Mouse (Mus musculus) lung, postnatal 0 days (tissue): ENCODE measurements around the gene Ttbk1. TPM values are rescaled to one million over a fixed set of nuclear protein-coding genes. Genes with fewer than 3 reads are reported as not detected.

Experiments
- ATAC-seq: fragments of 200-750 bp; cut with Nextera tagmentation; 2 replicates; pipeline ENCODE4 v1.8.0; 2017; ENCODE audit warnings: moderate library complexity
- DNase-seq: peaks from one replicate; pipeline ENCODE4 v3.0.0-alpha.2; 2016; ENCODE audit warnings: low spot score
- H3K27ac ChIP-seq: fragments of 300-500 bp; sonication (generic); 2 replicates; pipeline ENCODE4 v1.5.1; 2014; ENCODE audit warnings: antibody characterized with exemption, mild to moderate bottlenecking, low read length, mixed read lengths
- H3K27me3 ChIP-seq: fragments of 300-500 bp; sonication (generic); replicated peaks from 2 replicates; pipeline ENCODE4 v1.6.1; 2014; ENCODE audit warnings: low read length, mixed read lengths; ENCODE audit not compliant: insufficient read depth
- H3K36me3 ChIP-seq: fragments of 300-500 bp; sonication (generic); 2 replicates; pipeline ENCODE4 v1.6.1; 2014; ENCODE audit warnings: low read length, mixed read lengths; ENCODE audit not compliant: insufficient read depth
- H3K4me1 ChIP-seq: fragments of 300-500 bp; sonication (generic); 2 replicates; pipeline ENCODE4 v1.6.1; 2014; ENCODE audit warnings: antibody characterized with exemption, low read depth, low read length, mixed read lengths; ENCODE audit not compliant: insufficient read depth
- H3K4me2 ChIP-seq: fragments of 300-500 bp; sonication (generic); replicated peaks from 2 replicates; pipeline ENCODE4 v1.6.1; 2014; ENCODE audit warnings: low read depth, mild to moderate bottlenecking, low read length, moderate library complexity, mixed read lengths
- H3K4me3 ChIP-seq: fragments of 300-500 bp; sonication (generic); 2 replicates; pipeline ENCODE4 v1.5.1; 2014; ENCODE audit warnings: low read depth, low read length
- H3K9ac ChIP-seq: fragments of 300-500 bp; sonication (generic); replicated peaks from 2 replicates; pipeline ENCODE4 v1.6.1; 2014; ENCODE audit warnings: low read depth, mild to moderate bottlenecking
- H3K9me3 ChIP-seq: fragments of 300-500 bp; sonication (generic); 2 replicates; pipeline ENCODE4 v1.6.1; 2016; ENCODE audit warnings: low read length, mixed read lengths
- CTCF ChIP-seq: IDR thresholded peaks from 2 replicates; pipeline ENCODE4 v1.5.1; 2016; ENCODE audit warnings: antibody characterized with exemption, mild to moderate bottlenecking
- EP300 ChIP-seq: IDR thresholded peaks from 2 replicates; pipeline ENCODE4 v1.6.1; 2016; ENCODE audit warnings: antibody characterized with exemption, mild to moderate bottlenecking, control low read depth
- WGBS: fragments of 180-500 bp; shearing (Covaris S2); extraction: QIAGEN DNeasy Blood & Tissue Kit; methylation state at CpG from one replicate; pipeline ENCODE4 v1.1.7; 2014; 5-methylcytosine and 5-hydroxymethylcytosine counted together
- polyA plus RNA-seq: library from polyadenylated mRNA; unstranded; fragments of >200 nt; fragmentation: Nextera tagmentation; extraction: Ambion mirVana; gene quantifications from 2 replicates; pipeline ENCODE4 v1.2.1, GENCODE M21; 2015

The Ttbk1 gene
- polyA plus RNA-seq, 1 experiment from 2014 or later = 0.04 TPM

DNA sequence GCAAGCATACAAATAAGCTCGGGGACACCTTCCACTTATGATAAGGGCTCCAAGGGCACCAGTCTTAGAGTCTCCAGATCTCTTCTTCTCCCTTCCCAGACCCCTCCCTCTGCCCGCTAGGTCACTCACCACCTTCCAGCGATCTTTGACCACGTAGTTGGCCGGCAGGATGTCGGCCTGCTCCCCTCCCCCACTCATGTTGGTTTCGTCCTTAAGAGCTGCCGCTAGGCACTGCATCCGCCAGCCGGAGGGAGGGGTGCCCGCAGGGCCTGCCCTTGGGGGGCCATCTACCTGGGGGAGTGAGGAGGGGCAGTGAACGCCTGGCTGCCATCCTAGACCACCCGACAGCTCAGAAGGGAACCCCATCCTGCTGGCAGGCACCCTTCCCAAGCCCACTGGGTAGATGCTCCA is 3.4 kb downstream of the Ttbk1 start:
- no peak for TF ChIP-seq CTCF
- no peak for TF ChIP-seq EP300
- H3K9ac ChIP-seq = no peak overlapping the region
- H3K9me3 ChIP-seq = no peaks in the 10 kb centered on the region
- DNase-seq (peak; percentile 19), ATAC-seq (peak; percentile 10; the same call in 1 of the 2 replicates)
- no peaks in the 10 kb centered on the region for H3K36me3 ChIP-seq
- H3K4me3 ChIP-seq = no peak overlapping the region
- H3K27me3 ChIP-seq = peaks cover 39% of the 10 kb centered on the region
- H3K27ac ChIP-seq = no peak overlapping the region
- H3K4me1 ChIP-seq = no peaks in the 10 kb centered on the region; the same call in 1 of the 2 replicates
- WGBS = under 1% methylated on average over 13 of the region's 13 CpGs
- peak overlapping the region; percentile 23 for H3K4me2 ChIP-seq

DNA sequence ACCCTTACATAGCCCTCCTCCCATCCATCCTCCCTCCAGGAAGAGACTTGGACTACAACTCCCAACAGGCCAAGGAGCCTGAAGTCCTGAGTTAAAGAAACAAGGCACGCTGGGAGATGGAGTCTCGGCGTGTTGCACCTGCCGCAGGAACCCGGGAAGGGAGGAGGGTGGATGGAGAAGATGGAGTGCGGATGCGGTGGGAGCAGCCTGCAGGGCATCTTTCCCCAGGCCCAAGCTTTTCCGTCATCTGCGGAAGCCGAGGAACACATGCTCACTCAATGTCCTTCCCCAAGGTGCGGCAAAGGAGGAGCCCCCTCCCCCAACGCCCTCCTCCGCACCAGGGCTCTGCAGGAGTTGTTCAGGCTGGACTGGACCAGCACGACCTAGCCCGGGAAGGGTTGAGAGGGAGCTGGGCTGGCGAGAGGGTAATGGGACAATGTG is 3.9 kb downstream of the Ttbk1 start:
- Histone ChIP-seq H3K4me2 (peak overlapping the region; percentile 23), H3K4me3 (no peak overlapping the region), H3K27me3 (peaks cover 39% of the 10 kb centered on the region), H3K27ac (no peak overlapping the region), H3K4me1 (no peaks in the 10 kb centered on the region; the same call in 1 of the 2 replicates), H3K9me3 (no peaks in the 10 kb centered on the region), H3K36me3 (no peaks in the 10 kb centered on the region), H3K9ac (no peak overlapping the region)
- DNase-seq (peak; percentile 28), ATAC-seq (peak; percentile 55)
- WGBS = 3% methylated on average over 16 of the region's 16 CpGs
- TF ChIP-seq EP300 (no peak), CTCF (no peak)

DNA sequence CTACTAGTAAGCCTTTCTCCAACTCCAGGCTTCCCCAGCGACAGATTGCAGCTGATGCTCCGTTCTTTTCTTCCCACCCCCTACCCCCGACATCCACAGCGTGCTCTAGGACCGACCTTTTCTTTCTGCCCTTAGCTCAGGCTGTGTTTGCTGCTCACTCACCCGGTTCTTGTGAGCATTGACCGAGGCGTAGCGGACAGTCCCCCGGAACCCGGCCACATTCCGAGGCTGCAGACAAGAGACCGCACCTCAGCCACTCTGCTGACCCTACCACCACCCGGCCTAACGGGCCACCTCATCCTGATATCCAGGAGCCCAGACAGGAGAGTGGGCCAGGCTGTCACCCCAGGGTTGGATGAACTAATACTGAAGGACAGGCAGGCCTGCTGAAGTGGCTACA is 10.2 kb downstream of the Ttbk1 start:
- ATAC-seq (no peak), DNase-seq (no peak)
- H3K4me3 ChIP-seq = no peak overlapping the region
- H3K9me3 ChIP-seq = no peaks in the 10 kb centered on the region
- H3K27ac ChIP-seq = no peak overlapping the region
- no peak overlapping the region for H3K4me2 ChIP-seq
- H3K27me3 ChIP-seq = no peaks in the 10 kb centered on the region
- no peak for TF ChIP-seq CTCF
- no peak for TF ChIP-seq EP300
- 72% methylated on average over 15 of the region's 15 CpGs for WGBS
- H3K4me1 ChIP-seq = no peaks in the 10 kb centered on the region
- H3K36me3 ChIP-seq = no peaks in the 10 kb centered on the region
- no peak overlapping the region for H3K9ac ChIP-seq

DNA sequence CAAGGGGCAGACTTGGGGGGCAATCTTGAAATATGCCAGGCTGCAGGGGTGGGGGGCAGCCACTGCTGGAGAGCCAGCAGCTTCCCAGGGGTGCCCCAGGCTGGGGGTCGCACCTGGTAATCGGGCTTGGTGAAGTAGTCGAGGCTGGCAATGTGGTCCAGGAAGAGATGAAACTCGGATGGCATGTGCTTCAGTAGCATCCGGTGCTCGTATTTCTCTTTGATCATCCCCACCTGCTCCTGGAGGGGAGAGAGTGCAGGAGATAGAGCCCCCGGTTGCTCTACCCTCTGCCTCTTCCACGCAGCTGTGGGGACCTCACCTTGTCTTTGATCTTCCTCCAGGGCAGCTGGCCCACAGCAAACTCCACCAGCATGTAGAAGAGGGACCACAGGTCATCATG is 10.9 kb downstream of the Ttbk1 start:
- H3K4me3 ChIP-seq = no peak overlapping the region
- no peaks in the 10 kb centered on the region for H3K4me1 ChIP-seq
- no peak overlapping the region for H3K4me2 ChIP-seq
- TF ChIP-seq CTCF (no peak), EP300 (no peak)
- ATAC-seq (no peak), DNase-seq (no peak)
- no peaks in the 10 kb centered on the region for H3K9me3 ChIP-seq
- H3K27me3 ChIP-seq = no peaks in the 10 kb centered on the region
- no peak overlapping the region for H3K27ac ChIP-seq
- H3K9ac ChIP-seq = no peak overlapping the region
- H3K36me3 ChIP-seq = no peaks in the 10 kb centered on the region
- WGBS = 47% methylated on average over 8 of the region's 8 CpGs

DNA sequence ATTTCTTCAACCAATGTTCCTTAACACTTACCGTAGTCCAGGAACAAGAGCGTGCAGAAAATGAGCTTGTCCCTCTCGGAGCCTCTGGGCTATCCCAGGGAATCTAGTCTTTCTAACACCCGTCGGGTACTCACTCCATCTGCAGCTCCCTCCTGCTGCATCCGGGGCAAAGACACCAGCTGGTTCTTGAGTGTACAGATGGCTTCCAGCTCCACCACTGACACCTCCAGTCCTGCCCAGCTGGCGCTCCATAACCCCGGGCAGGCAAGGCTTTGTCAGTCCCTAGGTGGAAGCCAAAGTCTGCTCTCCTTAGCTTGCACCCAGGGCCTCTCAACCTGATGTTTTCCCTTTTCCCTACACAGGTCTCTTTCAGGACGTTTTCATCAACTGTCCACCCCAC is 19.6 kb downstream of the Ttbk1 start:
- no peak overlapping the region for H3K9ac ChIP-seq

DNA sequence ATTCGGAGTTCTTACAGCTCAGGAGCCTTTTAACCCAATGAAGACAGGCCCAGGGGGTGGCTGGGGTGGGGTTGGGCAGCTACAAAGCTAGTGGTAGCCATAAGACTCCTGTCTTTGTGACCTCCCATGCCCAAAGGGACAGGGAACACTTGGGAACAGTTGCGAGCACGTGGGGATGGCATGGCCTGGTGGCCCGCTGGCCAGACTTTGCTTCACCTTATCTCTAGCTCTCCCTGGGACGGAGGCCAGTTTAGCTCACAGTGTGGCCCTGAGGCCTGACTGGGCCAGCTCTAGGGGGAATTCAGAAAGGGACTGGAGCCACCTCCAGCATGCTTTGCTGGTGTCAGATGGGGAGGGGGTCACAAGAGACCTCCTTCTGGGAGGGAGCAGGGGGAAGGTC is 25.2 kb downstream of the Ttbk1 start:
- Histone ChIP-seq H3K4me3 (no peak overlapping the region), H3K36me3 (no peaks in the 10 kb centered on the region), H3K4me1 (no peaks in the 10 kb centered on the region), H3K9ac (no peak overlapping the region), H3K27me3 (peaks cover 25% of the 10 kb centered on the region), H3K9me3 (no peaks in the 10 kb centered on the region), H3K4me2 (no peak overlapping the region), H3K27ac (no peak overlapping the region)
- no peak for TF ChIP-seq CTCF
- TF ChIP-seq EP300 = no peak
- no peak for ATAC-seq
- DNase-seq = no peak
- WGBS = 69% methylated on average over 5 of the region's 5 CpGs

More for the DNA sequence above, 19.6 kb downstream of the Ttbk1 start:
- Histone ChIP-seq H3K9me3 (no peaks in the 10 kb centered on the region), H3K27ac (no peak overlapping the region), H3K27me3 (no peaks in the 10 kb centered on the region), H3K36me3 (no peaks in the 10 kb centered on the region), H3K4me2 (no peak overlapping the region), H3K4me1 (no peaks in the 10 kb centered on the region), H3K4me3 (no peak overlapping the region)
- 71% methylated on average over 9 of the region's 9 CpGs for WGBS
- ATAC-seq (0 out of 2 replicates have a peak, but pooled peaks have one; percentile 14), DNase-seq (no peak)
- TF ChIP-seq EP300 = no peak
- TF ChIP-seq CTCF = no peak

DNA sequence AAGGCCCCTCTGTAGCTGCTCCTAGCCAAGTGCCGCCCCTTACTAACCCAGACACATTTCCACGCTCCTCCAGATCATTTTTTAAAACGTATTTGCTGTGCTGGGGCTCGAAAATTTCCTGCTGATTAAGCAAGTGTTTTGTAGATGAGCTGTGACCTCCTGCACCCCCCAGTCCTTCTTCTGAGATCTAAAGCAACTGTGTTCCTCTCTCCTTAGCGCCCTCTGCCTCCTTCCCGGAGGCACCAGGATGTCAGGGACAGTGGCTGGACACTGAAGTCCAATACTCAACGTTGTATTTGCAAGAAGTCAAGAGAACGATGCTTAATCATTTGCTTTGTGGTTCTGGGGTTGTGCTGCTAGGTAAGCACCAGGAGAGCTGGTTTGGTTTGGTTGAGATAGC is 26.1 kb downstream of the Ttbk1 start:
- no peak overlapping the region for H3K9ac ChIP-seq
- peaks cover 25% of the 10 kb centered on the region for H3K27me3 ChIP-seq
- no peaks in the 10 kb centered on the region for H3K36me3 ChIP-seq
- H3K4me1 ChIP-seq = no peaks in the 10 kb centered on the region
- DNase-seq (peak; percentile 40), ATAC-seq (no peak)
- WGBS = 4% methylated on average over 8 of the region's 8 CpGs
- no peak overlapping the region for H3K27ac ChIP-seq
- TF ChIP-seq EP300 (no peak), CTCF (peak; percentile 47)
- peak overlapping the region; percentile 52 for H3K4me2 ChIP-seq
- no peaks in the 10 kb centered on the region for H3K9me3 ChIP-seq
- peak overlapping the region; percentile 28 for H3K4me3 ChIP-seq
